Mouse (Mus musculus): ENCODE data around the gene Trmt1. TPM values are rescaled to one million over a fixed set of nuclear protein-coding genes. Genes with fewer than 3 reads are reported as not detected.

Trmt1 gene
- total RNA-seq, 2 experiments from 2014 or later: 109 to 113 TPM

GRCm38 (mm10) chr8:84745032-84745925 lies 59.2 kb downstream of the Trmt1 start:
- Histone ChIP-seq H3K4me3 (no peak overlapping the region), H3K27ac (peak overlapping the region; percentile 60)
- no peak; the same call in 1 of the 2 replicates for TF ChIP-seq CTCF (conservative IDR thresholded peaks at IDR 0.05)
- no peak for DNase-seq (ENCODE audit: low spot score in 2 of 2)

Other genes with a start within 250 kb of the Trmt1 start
- 1 to 10 TPM; 5.1 to 7.2 TPM for gene Ier2, start 23.5 kb upstream of the Trmt1 start, total RNA-seq (2021)
- gene Nacc1, start 1.6 kb downstream of the Trmt1 start, total RNA-seq (2021): 10 to 100 TPM; 91.8 to 93.9 TPM
- gene Lyl1, start 15.2 kb downstream of the Trmt1 start, total RNA-seq (2021): 1 to 10 TPM; 2.3 to 2.6 TPM
- gene G430095P16Rik, start 36.7 kb downstream of the Trmt1 start, total RNA-seq (2021): under 1 TPM in 1 of 2 experiments, not detected in 1; 0.54 TPM
- 100 to 1,000 TPM; 408 to 482 TPM for gene Nfix, start 114.0 kb downstream of the Trmt1 start, total RNA-seq (2021)
- 10 to 100 TPM; 11.9 TPM for gene Dand5, start 136.5 kb downstream of the Trmt1 start, total RNA-seq (2021)
- gene Gadd45gip1, start 145.2 kb downstream of the Trmt1 start, total RNA-seq (2021): 10 to 100 TPM; 23.3 to 26.1 TPM
- 10 to 100 TPM; 63.4 to 75.9 TPM for gene Rad23a, start 154.4 kb downstream of the Trmt1 start, total RNA-seq (2021)
- 100 to 1,000 TPM; 457 to 504 TPM for gene Calr, start 160.6 kb downstream of the Trmt1 start, total RNA-seq (2021)
- gene Farsa, start 170.7 kb downstream of the Trmt1 start, total RNA-seq (2021): 10 to 100 TPM; 49.7 to 58.0 TPM
- gene Syce2, start 185.8 kb downstream of the Trmt1 start, total RNA-seq (2021): 10 to 100 TPM; 17.6 to 19.8 TPM
- gene Gcdh, start 207.6 kb downstream of the Trmt1 start, total RNA-seq (2021): 10 to 100 TPM; 37.5 to 41.2 TPM
- not detected for gene Klf1, start 215.6 kb downstream of the Trmt1 start, total RNA-seq (2021)
- gene Dnase2a, start 222.3 kb downstream of the Trmt1 start, total RNA-seq (2021): 1 to 10 TPM; 3.9 to 5.7 TPM